Mouse (Mus musculus) liver, embryonic 12.5 days (tissue): Measurements from ENCODE around the gene Gm7073. TPM values are rescaled to one million over a fixed set of nuclear protein-coding genes. Genes with fewer than 3 reads are reported as not detected.

ENCODE experiments used
- ATAC-seq: fragments of 200-750 bp; cut with Nextera tagmentation; 2 replicates; pipeline ENCODE4 v1.8.0; 2017; ENCODE audit warnings: moderate number of reproducible peaks, mild to moderate bottlenecking, moderate library complexity
- H3K27ac ChIP-seq: fragments of 300-500 bp; sonication (generic); 2 replicates; pipeline ENCODE4 v1.5.1; 2016; ENCODE audit warnings: mild to moderate bottlenecking
- H3K27me3 ChIP-seq: fragments of 300-500 bp; sonication (generic); replicated peaks from 2 replicates; pipeline ENCODE4 v1.6.1; 2016; ENCODE audit warnings: mild to moderate bottlenecking, moderate library complexity
- H3K36me3 ChIP-seq: fragments of 300-500 bp; sonication (generic); 2 replicates; pipeline ENCODE4 v1.6.1; 2016; ENCODE audit warnings: mild to moderate bottlenecking, moderate library complexity
- H3K4me1 ChIP-seq: fragments of 300-500 bp; sonication (generic); 2 replicates; pipeline ENCODE4 v1.6.1; 2016
- H3K4me2 ChIP-seq: fragments of 300-500 bp; sonication (generic); 2 replicates; pipeline ENCODE4 v1.6.1; 2016; ENCODE audit warnings: mild to moderate bottlenecking, moderate library complexity
- H3K4me3 ChIP-seq: fragments of 300-500 bp; sonication (generic); 2 replicates; pipeline ENCODE4 v1.5.1; 2016; ENCODE audit warnings: mild to moderate bottlenecking, moderate library complexity
- H3K9ac ChIP-seq: fragments of 300-500 bp; sonication (generic); 2 replicates; pipeline ENCODE4 v1.6.1; 2016; ENCODE audit warnings: mild to moderate bottlenecking, moderate library complexity
- H3K9me3 ChIP-seq: fragments of 300-500 bp; sonication (generic); replicated peaks from 2 replicates; pipeline ENCODE4 v1.6.1; 2016; ENCODE audit warnings: mild to moderate bottlenecking, moderate library complexity
- WGBS: fragments of 180-500 bp; shearing (Covaris S2); methylation state at CpG from one replicate; pipeline ENCODE4 v1.1.7; 2016; ENCODE audit not compliant: insufficient replicate concordance; 5-methylcytosine and 5-hydroxymethylcytosine counted together
- polyA plus RNA-seq: library from polyadenylated mRNA; unstranded; fragments of >200 nt; fragmentation: Nextera tagmentation; extraction: Ambion mirVana; gene quantifications from 2 replicates; pipeline ENCODE4 v1.2.1, GENCODE M21; 2016

Gene Gm7073
- polyA plus RNA-seq: not detected in 2 replicates

- ATAC-seq: no peak
- 0 out of 2 replicates have a peak, but pooled peaks cover 4% of the 10 kb centered on the region for H3K27me3 ChIP-seq
These were observed at the start of gene Gm7073 for GRCm38 (mm10) chrX:60539149-60539548. TSS of gene Gm7073 (minus strand) at chrX:60539249.

DNA sequence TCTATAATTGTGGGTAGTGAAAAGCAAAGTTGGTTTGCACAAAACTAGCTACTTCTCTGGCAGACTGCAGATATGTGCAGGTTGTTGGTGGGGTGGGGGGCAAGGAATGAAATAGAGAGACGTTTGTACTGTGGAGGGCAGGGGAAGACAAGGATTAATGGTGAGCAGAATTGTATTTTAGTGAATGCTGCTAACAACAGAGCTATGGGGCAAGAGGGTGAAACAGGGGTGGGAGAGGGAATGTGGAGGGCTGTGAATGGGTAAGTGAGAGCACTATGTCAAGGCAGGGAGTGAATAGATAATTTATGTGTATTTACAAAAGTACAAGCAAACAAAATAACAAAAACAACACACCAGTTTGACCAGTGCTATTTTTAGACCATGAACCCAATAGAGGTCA, 31.5 kb upstream of the Gm7073 start:
- H3K27me3 ChIP-seq: no peaks in the 10 kb centered on the region
- H3K36me3 ChIP-seq: no peaks in the 10 kb centered on the region
- H3K9me3 ChIP-seq: no peaks in the 10 kb centered on the region
- H3K27ac ChIP-seq: no peak overlapping the region
- H3K9ac ChIP-seq: no peak overlapping the region
- 40% methylated on average over 1 of the region's 1 CpGs for WGBS
- no peak for ATAC-seq
- H3K4me2 ChIP-seq: no peak overlapping the region
- H3K4me3 ChIP-seq: no peak overlapping the region
- H3K4me1 ChIP-seq: no peaks in the 10 kb centered on the region

More at GRCm38 (mm10) chrX:60539149-60539548, at the start of gene Gm7073:
- Histone ChIP-seq H3K36me3 (no peaks in the 10 kb centered on the region), H3K4me3 (no peak within 1 kb of the TSS), H3K9me3 (no peaks in the 10 kb centered on the region), H3K4me2 (no peak within 1 kb of the TSS), H3K27ac (no peak within 1 kb of the TSS), H3K9ac (no peak within 1 kb of the TSS), H3K4me1 (no peaks in the 10 kb centered on the region)

DNA sequence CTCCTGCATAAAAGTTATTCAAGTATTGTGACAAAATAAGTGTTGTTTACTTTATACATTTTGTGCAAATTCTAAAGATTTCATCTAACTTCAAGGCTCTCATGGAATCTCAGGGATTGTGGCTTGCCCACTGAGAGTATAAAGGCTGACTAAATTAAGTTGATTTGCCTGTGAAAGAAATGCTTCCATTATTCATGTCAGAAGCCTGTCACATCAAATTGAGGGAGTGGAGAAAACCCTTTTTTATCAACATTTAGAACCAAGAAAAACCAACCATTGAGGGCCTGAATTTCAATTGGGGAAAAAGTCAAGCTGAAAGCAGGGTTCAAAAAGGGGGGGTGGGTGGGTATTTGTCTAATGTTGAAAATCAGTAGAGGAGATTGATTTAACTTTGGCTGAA, 30.0 kb upstream of the Gm7073 start:
- no peaks in the 10 kb centered on the region for H3K27me3 ChIP-seq
- no peak for ATAC-seq
- no peak overlapping the region for H3K4me2 ChIP-seq
- no peak overlapping the region for H3K4me3 ChIP-seq
- H3K9ac ChIP-seq: no peak overlapping the region
- H3K27ac ChIP-seq: no peak overlapping the region
- no peaks in the 10 kb centered on the region for H3K36me3 ChIP-seq
- no peaks in the 10 kb centered on the region for H3K9me3 ChIP-seq
- no peaks in the 10 kb centered on the region for H3K4me1 ChIP-seq

- Histone ChIP-seq H3K4me1 (no peaks in the 10 kb centered on the region), H3K27ac (no peak overlapping the region), H3K9me3 (no peaks in the 10 kb centered on the region), H3K27me3 (no peaks in the 10 kb centered on the region), H3K9ac (no peak overlapping the region), H3K4me3 (no peak overlapping the region), H3K36me3 (no peaks in the 10 kb centered on the region), H3K4me2 (no peak overlapping the region)
- WGBS: 56% methylated on average over 4 of the region's 4 CpGs
- ATAC-seq: no peak
These were observed 16.2 kb upstream of the Gm7073 start for GRCm38 (mm10) chrX:60555242-60555641.

GRCm38 (mm10) chrX:60547444-60548304, 8.6 kb upstream of the Gm7073 start:
- H3K4me1 ChIP-seq: no peaks in the 10 kb centered on the region
- H3K9ac ChIP-seq: no peak overlapping the region
- peak overlapping the region; percentile 64 for H3K4me2 ChIP-seq
- peaks cover 36% of the 10 kb centered on the region for H3K27me3 ChIP-seq
- peak; percentile 42; the same call in 1 of the 2 replicates for ATAC-seq
- H3K27ac ChIP-seq: no peak overlapping the region
- no peaks in the 10 kb centered on the region for H3K9me3 ChIP-seq
- 10% methylated on average over 50 of the region's 113 CpGs for WGBS
- peak overlapping the region; percentile 48 for H3K4me3 ChIP-seq
- no peaks in the 10 kb centered on the region for H3K36me3 ChIP-seq

- peaks cover 36% of the 10 kb centered on the region for H3K27me3 ChIP-seq
- no peak overlapping the region for H3K9ac ChIP-seq
- peak overlapping the region; percentile 64 for H3K4me2 ChIP-seq
- 10% methylated on average over 16 of the region's 16 CpGs for WGBS
- no peaks in the 10 kb centered on the region for H3K9me3 ChIP-seq
- H3K36me3 ChIP-seq: no peaks in the 10 kb centered on the region
- no peak for ATAC-seq
- no peaks in the 10 kb centered on the region for H3K4me1 ChIP-seq
- H3K27ac ChIP-seq: no peak overlapping the region
- peak overlapping the region; percentile 48 for H3K4me3 ChIP-seq
These were observed 8.0 kb upstream of the Gm7073 start for GRCm38 (mm10) chrX:60547098-60547443.

GRCm38 (mm10) chrX:60545906-60546305, 6.9 kb upstream of the Gm7073 start:
- ATAC-seq: no peak
- WGBS: 46% methylated on average over 3 of the region's 3 CpGs

DNA sequence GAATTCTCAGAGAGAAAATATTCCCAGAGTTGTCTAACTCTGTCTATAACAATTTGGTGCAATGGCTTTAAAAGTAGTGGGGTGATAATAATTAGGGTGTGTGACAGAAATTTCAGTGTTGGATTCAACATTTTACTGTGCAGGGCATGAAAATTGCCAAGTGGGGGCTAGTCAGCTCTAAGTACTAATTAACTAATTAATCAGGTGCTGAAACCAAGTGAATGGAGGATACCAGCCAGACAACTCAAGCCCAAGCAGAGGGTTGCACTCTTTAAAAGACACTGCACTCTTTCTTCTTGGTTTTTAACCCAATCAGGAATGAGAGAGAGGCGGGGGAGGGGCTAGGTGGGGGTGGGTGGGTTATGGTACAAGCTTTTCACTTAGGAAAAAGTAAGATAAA, 6.4 kb upstream of the Gm7073 start:
- H3K4me2 ChIP-seq: no peak overlapping the region
- H3K4me3 ChIP-seq: no peak overlapping the region
- H3K9ac ChIP-seq: no peak overlapping the region
- peaks cover 36% of the 10 kb centered on the region for H3K27me3 ChIP-seq
- H3K36me3 ChIP-seq: no peaks in the 10 kb centered on the region
- no peaks in the 10 kb centered on the region for H3K9me3 ChIP-seq
- H3K27ac ChIP-seq: no peak overlapping the region
- H3K4me1 ChIP-seq: no peaks in the 10 kb centered on the region
- WGBS: 11% methylated on average over 1 of the region's 1 CpGs
- no peak for ATAC-seq

More at GRCm38 (mm10) chrX:60545906-60546305, 6.9 kb upstream of the Gm7073 start:
- Histone ChIP-seq H3K27ac (no peak overlapping the region), H3K9ac (no peak overlapping the region), H3K4me3 (no peak overlapping the region), H3K4me1 (no peaks in the 10 kb centered on the region), H3K9me3 (no peaks in the 10 kb centered on the region), H3K27me3 (peaks cover 36% of the 10 kb centered on the region), H3K36me3 (no peaks in the 10 kb centered on the region), H3K4me2 (no peak overlapping the region)

DNA sequence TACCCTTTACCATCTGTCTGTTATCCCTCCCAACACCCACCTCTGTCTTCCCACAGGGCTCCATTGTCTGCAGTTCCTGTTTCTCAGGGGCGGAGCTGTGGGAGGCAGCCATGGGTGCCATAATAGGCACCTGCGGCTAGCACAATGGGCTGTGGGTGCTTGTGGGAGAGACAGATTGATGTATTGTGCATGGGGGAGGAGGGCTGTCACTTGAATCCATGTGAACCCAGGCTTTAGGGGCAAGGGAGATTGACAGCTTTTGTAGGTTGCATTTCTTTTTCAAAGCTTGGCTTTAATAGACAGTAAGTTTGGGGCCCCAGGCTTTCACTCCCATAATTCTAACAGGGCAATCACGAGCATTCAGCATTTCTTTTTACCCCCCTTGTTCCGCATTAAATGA, 5.0 kb upstream of the Gm7073 start:
- Histone ChIP-seq H3K36me3 (no peaks in the 10 kb centered on the region), H3K27ac (no peak overlapping the region), H3K9ac (no peak overlapping the region), H3K9me3 (no peaks in the 10 kb centered on the region), H3K27me3 (peaks cover 31% of the 10 kb centered on the region), H3K4me1 (no peaks in the 10 kb centered on the region), H3K4me3 (no peak overlapping the region), H3K4me2 (no peak overlapping the region)
- no peak for ATAC-seq
- WGBS: 31% methylated on average over 4 of the region's 4 CpGs

DNA sequence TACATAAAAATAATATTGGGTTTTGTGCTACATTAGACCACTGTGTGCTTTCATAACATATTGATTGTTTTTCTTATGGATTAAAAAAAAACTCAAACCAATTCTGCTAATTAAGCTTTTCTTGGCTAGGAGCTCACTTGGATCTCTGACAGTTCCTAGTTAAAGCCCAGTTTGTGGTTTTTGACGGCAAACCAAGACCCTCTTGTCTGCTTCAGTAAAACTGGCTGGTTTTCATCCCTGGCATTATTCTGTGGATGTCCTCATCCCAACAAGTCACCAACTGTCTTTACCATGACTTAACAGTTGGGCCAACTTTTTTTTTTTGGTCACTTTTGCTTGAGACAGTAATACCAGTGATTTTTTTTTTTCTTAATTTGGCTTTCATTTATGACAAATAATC, 3.9 kb upstream of the Gm7073 start:
- Histone ChIP-seq H3K27ac (no peak overlapping the region), H3K36me3 (no peaks in the 10 kb centered on the region), H3K27me3 (peaks cover 22% of the 10 kb centered on the region), H3K4me2 (no peak overlapping the region), H3K4me3 (no peak overlapping the region), H3K9me3 (no peaks in the 10 kb centered on the region), H3K4me1 (no peaks in the 10 kb centered on the region), H3K9ac (no peak overlapping the region)
- WGBS: 47% methylated on average over 1 of the region's 1 CpGs
- no peak for ATAC-seq

DNA sequence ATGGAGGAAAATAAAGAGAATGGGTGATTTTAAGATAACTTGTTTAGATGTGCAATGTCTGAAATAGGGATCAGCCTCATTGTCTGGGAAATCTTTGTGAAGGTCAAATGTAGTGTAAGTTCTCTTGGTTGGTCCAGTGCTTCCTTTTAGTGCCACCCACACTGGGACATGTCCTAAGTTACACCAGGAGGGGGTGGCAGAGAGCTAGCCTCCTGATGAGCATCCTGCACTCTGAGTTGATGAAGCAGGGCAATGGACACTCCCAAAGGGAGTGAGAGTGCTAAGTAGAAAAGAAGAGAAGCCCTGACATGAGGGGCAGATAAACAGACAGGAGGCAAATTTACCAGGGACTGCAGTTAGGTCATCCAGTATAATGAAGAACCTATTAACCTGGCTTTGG, 35.1 kb downstream of the Gm7073 start:
- H3K27ac ChIP-seq: no peak overlapping the region
- no peak for ATAC-seq
- H3K27me3 ChIP-seq: no peaks in the 10 kb centered on the region
- H3K4me2 ChIP-seq: no peak overlapping the region
- no peak overlapping the region for H3K9ac ChIP-seq
- H3K9me3 ChIP-seq: no peaks in the 10 kb centered on the region
- no peaks in the 10 kb centered on the region for H3K36me3 ChIP-seq
- H3K4me3 ChIP-seq: no peak overlapping the region
- H3K4me1 ChIP-seq: no peaks in the 10 kb centered on the region

DNA sequence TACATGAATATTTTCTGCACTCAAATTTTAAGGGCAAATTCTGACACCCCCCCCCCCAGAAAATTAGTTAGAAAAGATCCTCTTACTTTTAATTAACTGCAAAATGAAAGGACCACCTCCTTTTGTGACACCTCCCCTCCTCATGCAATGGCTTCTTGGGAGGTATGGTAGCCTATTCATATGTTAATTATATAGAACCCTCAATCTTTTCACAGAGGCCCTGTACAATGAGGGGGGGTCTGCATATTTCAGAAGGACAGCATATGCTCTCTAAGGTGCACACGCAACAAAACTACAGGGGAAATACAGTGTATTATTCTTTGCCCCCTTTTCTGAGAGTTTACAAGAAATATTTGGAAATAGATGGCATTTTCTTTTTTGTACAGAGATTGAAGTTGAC, 41.3 kb downstream of the Gm7073 start:
- Histone ChIP-seq H3K9me3 (no peaks in the 10 kb centered on the region), H3K4me3 (no peak overlapping the region), H3K4me2 (no peak overlapping the region), H3K9ac (no peak overlapping the region), H3K4me1 (no peaks in the 10 kb centered on the region), H3K27me3 (no peaks in the 10 kb centered on the region), H3K27ac (no peak overlapping the region), H3K36me3 (no peaks in the 10 kb centered on the region)
- WGBS: 48% methylated on average over 1 of the region's 1 CpGs
- no peak for ATAC-seq

DNA sequence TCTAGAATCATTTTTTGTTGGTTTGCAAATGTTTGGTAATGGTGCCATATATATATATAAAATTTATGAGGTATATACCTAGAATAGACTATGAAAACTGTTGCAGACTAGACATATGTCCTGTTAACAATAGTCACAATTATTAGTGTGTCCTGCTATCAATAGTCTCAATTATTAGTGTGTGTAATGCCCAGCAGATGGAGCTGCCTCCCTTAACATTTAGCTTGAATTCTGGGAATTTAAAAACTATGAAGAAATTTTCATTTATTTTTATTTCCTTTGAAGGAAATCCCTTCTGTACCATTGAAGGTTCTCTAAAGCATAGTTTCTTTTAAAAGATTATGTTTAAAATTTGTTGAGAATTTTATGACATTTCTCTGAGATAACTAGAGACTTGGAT, 43.7 kb downstream of the Gm7073 start:
- ATAC-seq: no peak
- Histone ChIP-seq H3K9ac (no peak overlapping the region), H3K27ac (no peak overlapping the region), H3K4me1 (no peaks in the 10 kb centered on the region), H3K9me3 (no peaks in the 10 kb centered on the region), H3K4me2 (no peak overlapping the region), H3K36me3 (no peaks in the 10 kb centered on the region), H3K4me3 (no peak overlapping the region), H3K27me3 (no peaks in the 10 kb centered on the region)
